Mouse (Mus musculus) lung, embryonic 14.5 days (tissue): ENCODE data around the gene Fgfr2. TPM values are rescaled to one million over a fixed set of nuclear protein-coding genes. Genes with fewer than 3 reads are reported as not detected.

Source experiments
- ATAC-seq: fragments of 200-750 bp; cut with Nextera tagmentation; 2 replicates; pipeline ENCODE4 v1.8.0; 2017; ENCODE audit warnings: mild to moderate bottlenecking, moderate TSS enrichment, moderate library complexity; ENCODE audit not compliant: insufficient read depth
- DNase-seq: peaks from one replicate; pipeline ENCODE4 v3.0.0-alpha.2; 2015
- H3K27ac ChIP-seq: fragments of 300-500 bp; sonication (generic); 2 replicates; pipeline ENCODE4 v1.5.1; 2014; ENCODE audit warnings: low read depth, mild to moderate bottlenecking, moderate library complexity
- H3K27me3 ChIP-seq: fragments of 300-500 bp; sonication (generic); 2 replicates; pipeline ENCODE4 v1.6.1; 2014; ENCODE audit warnings: low read length, control low read depth; ENCODE audit not compliant: insufficient read depth
- H3K36me3 ChIP-seq: fragments of 300-500 bp; sonication (generic); 2 replicates; pipeline ENCODE4 v1.6.1; 2014; ENCODE audit warnings: control low read depth; ENCODE audit not compliant: insufficient read depth
- H3K4me1 ChIP-seq: fragments of 300-500 bp; sonication (generic); 2 replicates; pipeline ENCODE4 v1.6.1; 2014; ENCODE audit warnings: antibody characterized with exemption, control low read depth; ENCODE audit not compliant: insufficient read depth
- H3K4me2 ChIP-seq: fragments of 300-500 bp; sonication (generic); 2 replicates; pipeline ENCODE4 v1.6.1; 2014; ENCODE audit warnings: mild to moderate bottlenecking
- H3K4me3 ChIP-seq: fragments of 300-500 bp; sonication (generic); 2 replicates; pipeline ENCODE4 v1.5.1; 2014; ENCODE audit warnings: low read depth, low read length
- H3K9ac ChIP-seq: fragments of 300-500 bp; sonication (generic); 2 replicates; pipeline ENCODE4 v1.6.1; 2014
- H3K9me3 ChIP-seq: fragments of 300-500 bp; sonication (generic); 2 replicates; pipeline ENCODE4 v1.6.1; 2016; ENCODE audit warnings: low read depth, low read length, control low read depth
- CTCF ChIP-seq: IDR thresholded peaks from 2 replicates; pipeline ENCODE4 v1.5.1; 2016; ENCODE audit warnings: antibody characterized with exemption, low read depth
- WGBS: fragments of 180-500 bp; shearing (Covaris S2); extraction: QIAGEN DNeasy Blood & Tissue Kit; methylation state at CpG from one replicate; pipeline ENCODE4 v1.1.7; 2014; 5-methylcytosine and 5-hydroxymethylcytosine counted together
- polyA plus RNA-seq: library from polyadenylated mRNA; unstranded; fragments of >200 nt; fragmentation: Nextera tagmentation; extraction: Ambion mirVana; gene quantifications from 2 replicates; pipeline ENCODE4 v1.2.1, GENCODE M21; 2014

Gene Fgfr2
- polyA plus RNA-seq, 1 experiment from 2014 or later, result 179 TPM

DNA sequence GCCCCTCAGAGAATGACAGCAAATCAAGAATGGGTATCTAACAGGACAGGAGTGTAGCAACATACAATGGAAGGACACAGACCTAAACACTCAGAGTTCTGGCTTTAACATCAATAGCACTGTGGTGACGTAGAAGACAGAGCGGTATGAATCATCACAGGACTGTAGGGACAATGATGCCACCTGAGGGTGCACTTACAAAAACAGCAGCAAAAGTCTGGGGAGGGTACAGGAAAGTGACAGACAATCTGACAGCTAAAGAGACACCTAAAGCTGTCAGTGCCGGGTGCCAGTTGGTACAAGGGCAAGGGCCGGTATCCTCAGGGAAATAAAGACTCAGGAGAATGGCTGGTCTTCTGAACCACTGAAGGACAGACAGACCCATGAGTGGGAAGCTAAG is 870.1 kb downstream of the Fgfr2 start:
- TF ChIP-seq CTCF, result no peak
- Histone ChIP-seq H3K9ac (no peak overlapping the region), H3K27me3 (no peaks in the 10 kb centered on the region), H3K9me3 (no peaks in the 10 kb centered on the region), H3K4me3 (no peak overlapping the region), H3K4me1 (0 out of 2 replicates have a peak, but pooled peaks cover 3% of the 10 kb centered on the region), H3K36me3 (0 out of 2 replicates have a peak, but pooled peaks cover 3% of the 10 kb centered on the region), H3K27ac (no peak overlapping the region), H3K4me2 (no peak overlapping the region)
- ATAC-seq (no peak), DNase-seq (no peak)
- 94% methylated on average over 4 of the region's 4 CpGs for WGBS

DNA sequence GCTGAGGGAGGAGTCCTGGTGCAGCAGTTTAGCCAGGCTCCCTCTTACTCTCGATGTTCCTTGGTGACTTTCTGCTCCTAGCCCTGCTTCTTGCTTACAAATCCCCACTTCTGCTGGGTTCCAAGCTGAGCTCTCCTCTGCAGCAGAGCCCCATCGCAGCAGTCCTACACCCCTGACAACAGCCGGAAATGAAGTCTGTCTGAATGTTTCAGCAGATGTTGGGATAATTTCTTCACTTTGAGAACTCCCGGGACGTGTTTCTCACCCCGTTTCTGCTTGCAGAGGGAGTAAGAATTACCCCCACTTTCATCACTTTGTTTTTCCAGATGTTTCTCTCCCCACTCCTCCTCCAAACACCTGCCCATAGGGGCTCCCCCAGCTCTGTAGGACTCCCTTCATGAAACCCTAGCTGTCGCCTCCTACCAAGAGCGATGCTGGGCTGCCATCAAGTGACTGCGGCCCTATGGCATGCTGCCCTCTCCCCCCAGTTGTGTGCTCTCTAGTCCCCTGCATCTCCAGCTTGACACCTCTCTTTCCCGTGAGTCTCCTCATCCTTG is 873.5 kb downstream of the Fgfr2 start:
- peaks cover 9% of the 10 kb centered on the region for H3K4me1 ChIP-seq
- DNase-seq (no peak), ATAC-seq (no peak)
- H3K4me3 ChIP-seq, result no peak overlapping the region
- H3K4me2 ChIP-seq, result no peak overlapping the region
- H3K9ac ChIP-seq, result no peak overlapping the region
- TF ChIP-seq CTCF, result no peak
- H3K36me3 ChIP-seq, result peaks cover 12% of the 10 kb centered on the region; the same call in 1 of the 2 replicates
- no peaks in the 10 kb centered on the region for H3K9me3 ChIP-seq
- WGBS, result 42% methylated on average over 10 of the region's 10 CpGs
- H3K27me3 ChIP-seq, result no peaks in the 10 kb centered on the region
- H3K27ac ChIP-seq, result no peak overlapping the region

DNA sequence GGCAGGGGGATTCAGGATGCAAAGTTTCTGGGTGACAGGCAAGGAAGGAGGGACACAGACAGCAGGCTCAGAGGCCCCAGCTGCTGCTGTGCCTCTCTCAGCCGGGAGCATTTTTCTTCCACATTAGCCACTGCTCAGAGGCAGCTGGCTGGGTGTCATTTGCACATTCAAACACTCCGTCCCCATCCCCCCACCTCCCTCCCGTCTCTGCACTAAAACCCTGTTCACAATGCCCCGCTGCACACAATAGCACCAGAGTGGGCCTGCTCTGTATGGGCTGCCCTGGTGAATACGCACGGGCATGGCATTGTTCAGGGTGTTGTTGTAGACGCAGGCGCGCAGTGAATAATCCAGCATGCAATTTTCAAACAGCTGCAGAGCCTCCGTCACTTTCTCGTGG is 875.6 kb downstream of the Fgfr2 start:
- WGBS, result 24% methylated on average over 11 of the region's 11 CpGs
- Histone ChIP-seq H3K27ac (peak overlapping the region; percentile 30; the same call in 1 of the 2 replicates), H3K36me3 (peaks cover 12% of the 10 kb centered on the region; the same call in 1 of the 2 replicates), H3K4me2 (no peak overlapping the region), H3K9me3 (no peaks in the 10 kb centered on the region), H3K27me3 (no peaks in the 10 kb centered on the region), H3K9ac (no peak overlapping the region), H3K4me1 (peaks cover 12% of the 10 kb centered on the region), H3K4me3 (no peak overlapping the region)
- no peak for TF ChIP-seq CTCF
- DNase-seq, result peak; percentile 74
- ATAC-seq, result peak; percentile 71; the same call in 1 of the 2 replicates

DNA sequence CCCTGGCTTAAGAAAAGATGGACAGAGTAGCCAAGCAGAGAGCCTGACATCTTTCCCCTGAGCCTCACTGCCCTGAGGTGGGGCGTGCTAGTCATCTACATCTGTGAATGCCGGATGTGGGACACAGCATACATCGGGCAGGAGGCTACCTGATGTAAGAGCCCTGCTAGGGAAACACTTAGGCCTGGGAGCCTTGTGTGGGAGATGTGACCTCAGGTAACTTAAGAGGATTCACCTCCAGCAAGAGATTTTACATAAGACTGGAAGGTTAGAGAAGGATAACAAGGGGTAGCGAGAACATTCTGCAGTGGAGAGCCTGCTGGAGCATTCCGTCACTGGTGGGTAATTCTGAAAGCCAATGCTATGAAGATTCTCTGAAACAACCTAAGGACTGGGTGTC is 876.1 kb downstream of the Fgfr2 start:
- Histone ChIP-seq H3K9ac (no peak overlapping the region), H3K4me2 (no peak overlapping the region)
- WGBS, result 73% methylated on average over 5 of the region's 5 CpGs

DNA sequence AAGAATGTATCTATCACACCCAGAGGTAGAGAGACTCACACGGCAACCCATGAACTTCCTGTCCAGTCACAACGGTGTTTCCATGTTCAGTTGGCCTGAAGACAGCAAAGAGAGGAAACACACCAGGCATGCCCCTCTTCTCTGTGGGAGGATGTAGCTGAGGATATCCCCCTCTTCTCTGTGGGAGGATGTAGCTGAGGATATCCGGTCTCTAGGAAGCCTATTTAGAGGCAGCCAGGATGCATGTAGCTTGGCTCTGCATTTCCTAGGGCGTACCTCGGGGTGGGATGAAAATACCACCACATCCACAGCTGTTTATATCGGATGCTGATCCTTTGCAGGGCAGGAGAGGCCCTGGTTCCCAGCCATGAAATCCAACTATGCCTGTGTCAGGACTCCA is 877.4 kb downstream of the Fgfr2 start:
- no peak overlapping the region for H3K4me2 ChIP-seq
- H3K4me1 ChIP-seq, result peaks cover 12% of the 10 kb centered on the region
- H3K4me3 ChIP-seq, result no peak overlapping the region
- no peak overlapping the region for H3K9ac ChIP-seq
- no peak overlapping the region for H3K27ac ChIP-seq
- TF ChIP-seq CTCF, result no peak
- H3K27me3 ChIP-seq, result no peaks in the 10 kb centered on the region
- DNase-seq (peak; percentile 33), ATAC-seq (no peak)
- peaks cover 23% of the 10 kb centered on the region for H3K36me3 ChIP-seq
- WGBS, result 80% methylated on average over 6 of the region's 6 CpGs
- H3K9me3 ChIP-seq, result no peaks in the 10 kb centered on the region

More for the DNA sequence above, 876.1 kb downstream of the Fgfr2 start:
- Histone ChIP-seq H3K4me3 (no peak overlapping the region), H3K36me3 (peaks cover 15% of the 10 kb centered on the region; the same call in 1 of the 2 replicates), H3K4me1 (peaks cover 12% of the 10 kb centered on the region), H3K27ac (peak overlapping the region; percentile 30; the same call in 1 of the 2 replicates), H3K27me3 (no peaks in the 10 kb centered on the region), H3K9me3 (no peaks in the 10 kb centered on the region)
- ATAC-seq, result no peak
- no peak for DNase-seq
- TF ChIP-seq CTCF, result no peak

DNA sequence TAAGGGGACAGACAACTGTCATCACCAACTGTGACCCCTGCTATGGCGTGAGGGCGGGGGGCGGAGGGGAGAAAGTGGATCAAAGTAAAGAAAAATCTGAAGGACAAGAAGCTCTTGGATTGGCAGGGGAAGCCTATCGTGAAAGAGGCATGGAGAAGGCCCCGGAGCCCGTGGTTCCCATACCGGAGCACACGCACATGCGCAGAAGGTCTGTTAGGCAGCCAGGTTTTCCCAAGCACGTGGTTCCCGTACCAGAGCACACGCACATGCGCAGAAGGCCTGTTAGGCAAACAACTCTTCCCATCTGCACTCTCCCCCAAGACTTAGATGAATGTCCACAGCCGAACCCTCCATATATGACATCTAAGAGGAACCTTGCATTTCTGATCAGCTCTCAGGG is 878.5 kb downstream of the Fgfr2 start:
- H3K4me2 ChIP-seq, result no peak overlapping the region
- peaks cover 23% of the 10 kb centered on the region for H3K36me3 ChIP-seq
- 84% methylated on average over 14 of the region's 14 CpGs for WGBS

DNA sequence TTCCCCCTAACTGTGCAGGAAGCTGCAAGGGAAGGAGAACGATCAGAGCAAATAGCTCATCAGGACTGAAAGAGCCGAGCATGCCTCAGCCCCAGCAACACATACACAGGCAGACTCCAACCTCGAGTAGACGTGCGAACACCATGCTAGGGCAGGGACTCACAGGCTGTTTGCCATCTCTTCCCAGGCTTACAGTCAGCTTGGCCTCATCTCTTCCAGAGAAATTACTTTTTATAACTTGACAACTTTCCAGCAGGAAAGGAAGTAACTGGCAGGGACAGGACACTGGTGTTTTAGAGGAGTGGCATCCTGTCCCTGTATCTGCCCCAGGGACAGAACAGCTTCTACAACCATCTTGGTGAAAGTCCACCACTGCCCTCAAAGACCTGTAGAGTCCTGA is 879.9 kb downstream of the Fgfr2 start:
- peak; percentile 53 for DNase-seq
- no peaks in the 10 kb centered on the region for H3K9me3 ChIP-seq

More for the DNA sequence above, 878.5 kb downstream of the Fgfr2 start:
- TF ChIP-seq CTCF, result no peak
- Histone ChIP-seq H3K9ac (no peak overlapping the region), H3K9me3 (no peaks in the 10 kb centered on the region), H3K4me3 (no peak overlapping the region), H3K27me3 (no peaks in the 10 kb centered on the region), H3K4me1 (peaks cover 10% of the 10 kb centered on the region), H3K27ac (no peak overlapping the region)
- no peak for DNase-seq
- ATAC-seq, result no peak

More for the DNA sequence above, 879.9 kb downstream of the Fgfr2 start:
- H3K4me1 ChIP-seq, result peaks cover 10% of the 10 kb centered on the region
- no peak overlapping the region for H3K4me2 ChIP-seq
- H3K27me3 ChIP-seq, result no peaks in the 10 kb centered on the region
- H3K27ac ChIP-seq, result no peak overlapping the region
- WGBS, result 54% methylated on average over 5 of the region's 5 CpGs
- TF ChIP-seq CTCF, result no peak
- ATAC-seq, result 0 out of 2 replicates have a peak, but pooled peaks have one; percentile 10
- H3K9ac ChIP-seq, result no peak overlapping the region
- no peak overlapping the region for H3K4me3 ChIP-seq
- peaks cover 21% of the 10 kb centered on the region for H3K36me3 ChIP-seq
